Comparison of ENCODE assay signal across 23 mouse cellular contexts in genomic region chr4:65959188-65959759, GRCm38 (mm10).
DNase-seq lines count a peak whose midpoint lies in the region; ATAC-seq and TF ChIP-seq lines count a peak whose summit lies in the region.
"Had no signal": no experiment of that assay in that cellular context is flagged by ENCODE, and none has a peak within 500 bp of the region (broad histone marks: within the 10 kb centered on the region; RNA-seq: fewer than 3 reads in every experiment).

No protein-coding gene starts in this region.

- H3K27me3 ChIP-seq in forebrain, embryonic 13.5 days, result no peaks in the 10 kb centered on the region
- H3K27me3 ChIP-seq in forebrain, embryonic 14.5 days (replicated peaks; ENCODE audit: control insufficient read depth, insufficient read depth, low read length), result no peaks in the 10 kb centered on the region
- H3K27me3 ChIP-seq in midbrain, embryonic 12.5 days, result no peaks in the 10 kb centered on the region
- no peaks in the 10 kb centered on the region for H3K27me3 ChIP-seq in midbrain, embryonic 10.5 days (ENCODE audit: low read depth, poor library complexity, severe bottlenecking)
- no peaks in the 10 kb centered on the region for H3K27me3 ChIP-seq in lung, postnatal 0 days (replicated peaks; ENCODE audit: insufficient read depth, low read length)
- H3K27me3 ChIP-seq: CH12.LX; embryonic facial prominence, embryonic 13.5 days; hindbrain, embryonic 12.5 days had no signal

- no peak for TF ChIP-seq EP300 in lung, postnatal 0 days (IDR thresholded peaks at IDR 0.05)

- no peak for DNase-seq in forebrain, embryonic 14.5 days (ENCODE audit: low spot score)
- no peak for DNase-seq in midbrain, embryonic 10.5 days (ENCODE audit: low spot score)
- peak; percentile 34 for DNase-seq in lung, postnatal 0 days (ENCODE audit: low spot score)
- DNase-seq in telencephalon, adult 2 months (ENCODE audit: low read depth, low spot score), result peak; percentile 26
- no peak for DNase-seq in adrenal gland, adult (ENCODE audit: inconsistent age in 2 of 2, low spot score in 1 of 2)
- DNase-seq: adrenal gland, adult 2 months; cerebellum, adult 18-20 months; gastrocnemius, postnatal 25 days; heart, postnatal 10 days; kidney, adult 8-10 months; kidney, postnatal 4 days; right cerebral cortex, postnatal 14 days; thymus, postnatal 14 days had no signal

- WGBS in forebrain, embryonic 13.5 days, result 70% methylated on average over 5 of the region's 5 CpGs
- 62% methylated on average over 5 of the region's 5 CpGs for WGBS in forebrain, embryonic 14.5 days
- WGBS in midbrain, embryonic 12.5 days, result 77% methylated on average over 5 of the region's 5 CpGs
- whole genome bisulfite sequencing in midbrain, embryonic 10.5 days, result 86% methylated on average over 5 of the region's 5 CpGs
- 66% methylated on average over 5 of the region's 5 CpGs for WGBS in lung, postnatal 0 days

- H3K9me3 ChIP-seq in forebrain, embryonic 13.5 days (replicated peaks), result no peaks in the 10 kb centered on the region
- no peaks in the 10 kb centered on the region for H3K9me3 ChIP-seq in forebrain, embryonic 14.5 days (replicated peaks; ENCODE audit: control insufficient read depth, low read length)
- no peaks in the 10 kb centered on the region for H3K9me3 ChIP-seq in midbrain, embryonic 12.5 days
- H3K9me3 ChIP-seq in midbrain, embryonic 10.5 days (replicated peaks), result no peaks in the 10 kb centered on the region
- no peaks in the 10 kb centered on the region for H3K9me3 ChIP-seq in lung, postnatal 0 days (ENCODE audit: low read length)
- H3K9me3 ChIP-seq: embryonic facial prominence, embryonic 13.5 days; heart, embryonic 10.5 days; hindbrain, embryonic 12.5 days had no signal

- no peak overlapping the region for H3K4me2 ChIP-seq in forebrain, embryonic 13.5 days
- H3K4me2 ChIP-seq in forebrain, embryonic 14.5 days (ENCODE audit: low read length), result no peak overlapping the region
- no peak overlapping the region for H3K4me2 ChIP-seq in midbrain, embryonic 12.5 days (replicated peaks)
- H3K4me2 ChIP-seq in lung, postnatal 0 days (replicated peaks; ENCODE audit: low read depth, low read length), result no peak overlapping the region
- H3K4me2 ChIP-seq: embryonic facial prominence, embryonic 13.5 days; hindbrain, embryonic 12.5 days; liver, embryonic 11.5 days had no signal

- peak; percentile 30; the same call in 1 of the 2 replicates for ATAC-seq in forebrain, embryonic 13.5 days
- no peak for ATAC-seq in forebrain, embryonic 14.5 days
- ATAC-seq in midbrain, embryonic 12.5 days (ENCODE audit: low FRiP score, low read depth), result 0 out of 2 replicates have a peak, but pooled peaks have one; percentile 34
- ATAC-seq in lung, postnatal 0 days, result 0 out of 2 replicates have a peak, but pooled peaks have one; percentile 21
- ATAC-seq in monocyte, adult 5-6 weeks (replicated peaks; ENCODE audit: insufficient number of reproducible peaks, low FRiP score, low TSS enrichment, poor library complexity, severe bottlenecking), result no peak
- ATAC-seq: inflammation-experienced regulatory T-cells, adult 6 months had no signal

- no peak overlapping the region for H3K4me3 ChIP-seq in forebrain, embryonic 13.5 days
- no peak overlapping the region for H3K4me3 ChIP-seq in forebrain, embryonic 14.5 days (ENCODE audit: low read depth, low read length)
- no peak overlapping the region for H3K4me3 ChIP-seq in midbrain, embryonic 12.5 days
- H3K4me3 ChIP-seq in midbrain, embryonic 10.5 days, result no peak overlapping the region
- H3K4me3 ChIP-seq in lung, postnatal 0 days (ENCODE audit: low read depth, low read length), result no peak overlapping the region
- H3K4me3 ChIP-seq: embryonic facial prominence, embryonic 13.5 days; heart, embryonic 10.5 days; hindbrain, embryonic 12.5 days had no signal

- no peak for TF ChIP-seq CTCF in lung, postnatal 0 days (IDR thresholded peaks at IDR 0.05)

- H3K36me3 ChIP-seq in forebrain, embryonic 13.5 days (ENCODE audit: poor library complexity, severe bottlenecking), result no peaks in the 10 kb centered on the region
- H3K36me3 ChIP-seq in forebrain, embryonic 14.5 days (ENCODE audit: control insufficient read depth, insufficient read depth, low read length), result no peaks in the 10 kb centered on the region
- no peaks in the 10 kb centered on the region for H3K36me3 ChIP-seq in midbrain, embryonic 12.5 days
- H3K36me3 ChIP-seq in midbrain, embryonic 10.5 days, result no peaks in the 10 kb centered on the region
- H3K36me3 ChIP-seq in lung, postnatal 0 days (ENCODE audit: insufficient read depth, low read length), result no peaks in the 10 kb centered on the region
- H3K36me3 ChIP-seq: embryonic facial prominence, embryonic 13.5 days; heart, embryonic 10.5 days; hindbrain, embryonic 12.5 days had no signal

- H3K9ac ChIP-seq in forebrain, embryonic 13.5 days, result no peak overlapping the region
- H3K9ac ChIP-seq in forebrain, embryonic 14.5 days (ENCODE audit: low read length), result no peak overlapping the region
- H3K9ac ChIP-seq in midbrain, embryonic 12.5 days (replicated peaks), result no peak overlapping the region
- H3K9ac ChIP-seq in lung, postnatal 0 days (replicated peaks; ENCODE audit: low read depth), result no peak overlapping the region
- H3K9ac ChIP-seq: embryonic facial prominence, embryonic 13.5 days; hindbrain, embryonic 12.5 days had no signal

- H3K4me1 ChIP-seq in forebrain, embryonic 13.5 days, result 0 out of 2 replicates have a peak, but pooled peaks cover 3% of the 10 kb centered on the region
- H3K4me1 ChIP-seq in forebrain, embryonic 14.5 days (ENCODE audit: control insufficient read depth, insufficient read depth, low read length), result no peaks in the 10 kb centered on the region
- H3K4me1 ChIP-seq in midbrain, embryonic 12.5 days, result no peaks in the 10 kb centered on the region
- no peaks in the 10 kb centered on the region for H3K4me1 ChIP-seq in midbrain, embryonic 10.5 days
- H3K4me1 ChIP-seq in lung, postnatal 0 days (ENCODE audit: insufficient read depth, low read depth, low read length), result no peaks in the 10 kb centered on the region
- H3K4me1 ChIP-seq: embryonic facial prominence, embryonic 13.5 days; heart, embryonic 10.5 days; hindbrain, embryonic 12.5 days had no signal

- H3K27ac ChIP-seq in forebrain, embryonic 13.5 days, result no peak overlapping the region
- H3K27ac ChIP-seq in forebrain, embryonic 14.5 days (ENCODE audit: low read depth, low read length), result no peak overlapping the region
- H3K27ac ChIP-seq in midbrain, embryonic 12.5 days (replicated peaks), result no peak overlapping the region
- H3K27ac ChIP-seq in midbrain, embryonic 10.5 days (replicated peaks), result no peak overlapping the region
- no peak overlapping the region for H3K27ac ChIP-seq in lung, postnatal 0 days (ENCODE audit: low read length)
- H3K27ac ChIP-seq: embryonic facial prominence, embryonic 13.5 days; heart, embryonic 10.5 days; hindbrain, embryonic 12.5 days; stomach, postnatal 0 days had no signal

Comparison
In these comparisons a context has a peak if more than half of its experiments do, and no peak if none do; other contexts are left out.
1. ATAC-seq: peak in forebrain, embryonic 13.5 days (single experiment), midbrain, embryonic 12.5 days (single experiment) and lung, postnatal 0 days (single experiment); none in forebrain, embryonic 14.5 days (single experiment) and monocyte, adult 5-6 weeks (single experiment).
2. DNase-seq: peak in lung, postnatal 0 days (single experiment) and telencephalon, adult 2 months (single experiment); none in forebrain, embryonic 14.5 days (single experiment), midbrain, embryonic 10.5 days (single experiment) and adrenal gland, adult (0 of 2).